Mouse (Mus musculus) liver, adult 2 months (tissue): Measurements from ENCODE around the gene Snrpb. TPM values are rescaled to one million over a fixed set of nuclear protein-coding genes. Genes with fewer than 3 reads are reported as not detected.

Experiments used
- DNase-seq: peaks from one replicate; pipeline ENCODE4 v3.0.0-alpha.2; 2011; ENCODE audit warnings: low read depth, low spot score; ENCODE audit errors: extremely low read depth
- H3K27ac ChIP-seq: fragments of 200-500 bp; replicated peaks from 2 replicates; pipeline ENCODE4 v1.5.1; 2012; ENCODE audit warnings: low read depth, mild to moderate bottlenecking, control low read depth, inconsistent platforms, low read length; ENCODE audit not compliant: insufficient read depth
- H3K27me3 ChIP-seq: fragments of 200-500 bp; 2 replicates; pipeline ENCODE4 v1.6.1; 2012; ENCODE audit warnings: mild to moderate bottlenecking, moderate library complexity, low read length, inconsistent platforms; ENCODE audit not compliant: control insufficient read depth, insufficient read depth
- H3K36me3 ChIP-seq: fragments of 200-500 bp; 2 replicates; pipeline ENCODE4 v1.6.1; 2012; ENCODE audit warnings: low read length, inconsistent platforms; ENCODE audit not compliant: control insufficient read depth, insufficient read depth
- H3K4me1 ChIP-seq: fragments of 200-500 bp; 2 replicates; pipeline ENCODE4 v1.6.1; 2011; ENCODE audit warnings: low read length; ENCODE audit not compliant: control insufficient read depth, insufficient read depth
- H3K4me3 ChIP-seq: fragments of 200-500 bp; 2 replicates; pipeline ENCODE4 v1.5.1; 2011; ENCODE audit warnings: low read depth, mild to moderate bottlenecking, control low read depth, low read length, moderate library complexity; ENCODE audit not compliant: insufficient read depth
- H3K79me2 ChIP-seq: fragments of 200-500 bp; 2 replicates; pipeline ENCODE4 v1.6.1; 2012; ENCODE audit warnings: inconsistent platforms, mild to moderate bottlenecking, low read length, moderate library complexity; ENCODE audit not compliant: control insufficient read depth, insufficient read depth
- H3K9ac ChIP-seq: fragments of 200-500 bp; 2 replicates; pipeline ENCODE4 v1.6.1; 2012; ENCODE audit warnings: low read depth, mild to moderate bottlenecking, control low read depth, inconsistent platforms, low read length
- CTCF ChIP-seq: fragments of 200-500 bp; IDR thresholded peaks from 2 replicates; pipeline ENCODE4 v1.5.1; 2011; ENCODE audit warnings: low read depth, low read length, control low read depth
- POLR2A ChIP-seq: fragments of 200-500 bp; IDR thresholded peaks from 2 replicates; pipeline ENCODE4 v1.6.1; 2011; ENCODE audit warnings: low read length, control low read depth; ENCODE audit not compliant: insufficient read depth; ENCODE audit errors: extremely low read depth
- whole genome bisulfite sequencing: fragments of 180-500 bp; shearing (Covaris S2); methylation state at CpG from one replicate; pipeline ENCODE4 v1.1.7; 2018; 5-methylcytosine and 5-hydroxymethylcytosine counted together
- polyA plus RNA-seq: library from polyadenylated mRNA; depleted of rRNA; stranded (reverse); fragments of >200 nt; gene quantifications from 2 replicates; pipeline ENCODE4 v1.2.3, GENCODE M21; 2012
- total RNA-seq: library from RNA; depleted of rRNA; stranded (reverse); fragments of >200 nt; gene quantifications from 2 replicates; pipeline ENCODE4 v1.2.3, GENCODE M21; 2014

Gene Snrpb
- total and polyA plus RNA-seq, 2 experiments = 53.6 to 209 TPM

- WGBS = 83% methylated on average over 3 of the region's 3 CpGs
- no peak overlapping the region for H3K27ac ChIP-seq
- peak; percentile 8 for DNase-seq
These were observed 24.0 kb downstream of the Snrpb start for GRCm38 (mm10) chr2:130155171-130155570.

DNA sequence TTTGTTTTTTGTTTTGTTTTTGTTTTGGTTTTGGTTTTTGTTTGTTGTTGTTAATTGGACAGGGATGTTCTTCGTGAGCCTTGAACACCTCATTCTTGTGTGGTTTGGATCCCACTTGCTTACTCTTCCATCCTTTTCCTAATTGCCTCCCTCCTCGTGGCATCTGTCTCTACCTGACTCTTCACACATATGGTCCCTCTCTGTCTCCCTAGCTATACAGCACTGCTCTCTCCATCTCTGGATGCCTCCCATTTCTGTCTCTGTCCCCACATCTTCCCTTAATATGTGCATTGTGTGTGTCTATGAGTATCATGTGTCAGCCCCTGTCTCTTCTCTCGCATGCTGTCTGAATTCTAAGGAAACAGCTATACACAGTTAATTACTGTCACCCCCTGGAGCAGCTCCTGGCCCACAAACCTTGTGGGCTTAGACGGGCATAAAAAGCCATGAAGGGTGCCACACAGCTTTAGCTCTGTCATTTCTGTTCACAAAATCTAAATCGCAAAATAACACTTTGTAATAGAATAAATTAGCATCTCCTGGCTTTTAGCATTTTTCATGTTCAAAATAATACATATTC lies 33.0 kb downstream of the Snrpb start:
- TF ChIP-seq POLR2A (no peak), CTCF (no peak)
- Histone ChIP-seq H3K27me3 (no peaks in the 10 kb centered on the region), H3K79me2 (no peaks in the 10 kb centered on the region), H3K4me3 (no peak overlapping the region), H3K27ac (no peak overlapping the region), H3K4me1 (no peaks in the 10 kb centered on the region), H3K9ac (no peak overlapping the region), H3K36me3 (no peaks in the 10 kb centered on the region)
- no peak for DNase-seq
- WGBS = 79% methylated on average over 5 of the region's 5 CpGs

More at GRCm38 (mm10) chr2:130155171-130155570, 24.0 kb downstream of the Snrpb start:
- Histone ChIP-seq H3K9ac (no peak overlapping the region), H3K4me1 (no peaks in the 10 kb centered on the region), H3K79me2 (no peaks in the 10 kb centered on the region), H3K4me3 (no peak overlapping the region), H3K27me3 (no peaks in the 10 kb centered on the region), H3K36me3 (no peaks in the 10 kb centered on the region)
- TF ChIP-seq CTCF = no peak
- no peak for TF ChIP-seq POLR2A

DNA sequence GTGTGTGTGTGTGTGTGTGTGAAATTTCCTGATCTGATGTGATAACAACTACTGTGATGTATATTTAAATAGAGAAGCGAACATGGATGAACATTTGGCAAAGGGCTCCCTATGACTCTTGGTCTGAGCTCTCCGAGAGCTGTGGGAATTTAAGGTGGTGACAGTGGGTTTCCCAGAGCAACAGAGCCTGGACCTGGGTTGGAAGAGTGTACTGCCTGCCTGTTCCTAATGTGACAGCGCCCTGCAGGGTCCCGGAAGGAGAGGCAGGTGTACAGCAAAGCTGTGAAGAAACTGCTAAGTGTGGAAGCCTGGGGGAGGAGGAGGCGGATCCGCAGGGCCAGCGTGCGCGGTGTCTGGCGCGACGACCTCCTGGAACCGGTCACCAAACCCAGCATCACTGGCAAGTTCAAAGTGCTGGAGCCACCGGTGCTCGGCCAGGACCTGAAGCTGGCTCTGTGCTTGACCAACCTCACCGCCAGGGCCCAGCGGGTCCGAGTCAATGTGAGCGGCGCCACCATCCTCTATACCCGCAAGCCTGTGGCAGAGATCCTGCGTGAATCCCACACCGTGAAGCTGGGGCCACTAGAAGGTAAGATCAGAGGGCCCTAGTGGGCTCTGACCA lies 34.4 kb downstream of the Snrpb start:
- no peak overlapping the region for H3K27ac ChIP-seq
- 81% methylated on average over 23 of the region's 23 CpGs for WGBS
- no peak for DNase-seq
- no peaks in the 10 kb centered on the region for H3K27me3 ChIP-seq
- H3K4me3 ChIP-seq = no peak overlapping the region
- no peaks in the 10 kb centered on the region for H3K36me3 ChIP-seq
- H3K4me1 ChIP-seq = no peaks in the 10 kb centered on the region
- no peak for TF ChIP-seq POLR2A
- no peak for TF ChIP-seq CTCF
- H3K79me2 ChIP-seq = no peaks in the 10 kb centered on the region
- no peak overlapping the region for H3K9ac ChIP-seq

DNA sequence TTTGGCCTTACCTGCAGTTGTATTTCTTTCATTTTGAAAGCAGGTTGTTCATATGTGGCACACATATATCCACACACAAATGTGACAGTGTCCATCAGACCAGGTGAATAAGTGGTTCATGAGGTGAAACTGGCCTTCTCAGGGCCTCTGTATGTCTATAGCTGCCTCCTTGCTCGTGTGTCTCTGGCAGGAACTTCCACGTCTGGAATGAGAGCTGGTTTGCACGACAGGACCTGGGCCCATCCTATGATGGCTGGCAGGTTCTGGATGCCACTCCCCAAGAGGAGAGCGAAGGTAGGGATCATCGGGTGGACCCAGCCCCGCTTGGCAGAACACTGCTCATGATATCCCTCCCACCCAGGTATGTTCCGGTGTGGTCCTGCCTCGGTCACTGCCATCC lies 36.2 kb downstream of the Snrpb start:
- Histone ChIP-seq H3K4me1 (no peaks in the 10 kb centered on the region), H3K36me3 (no peaks in the 10 kb centered on the region), H3K4me3 (no peak overlapping the region), H3K79me2 (no peaks in the 10 kb centered on the region), H3K27ac (no peak overlapping the region), H3K9ac (no peak overlapping the region), H3K27me3 (no peaks in the 10 kb centered on the region)
- TF ChIP-seq CTCF (no peak), POLR2A (no peak)
- 90% methylated on average over 8 of the region's 8 CpGs for WGBS
- DNase-seq = no peak

GRCm38 (mm10) chr2:130129687-130130086 lies 49.5 kb downstream of the Snrpb start:
- Histone ChIP-seq H3K9ac (no peak overlapping the region), H3K4me3 (no peak overlapping the region), H3K79me2 (no peaks in the 10 kb centered on the region), H3K4me1 (no peaks in the 10 kb centered on the region), H3K27me3 (no peaks in the 10 kb centered on the region), H3K36me3 (no peaks in the 10 kb centered on the region), H3K27ac (no peak overlapping the region)
- WGBS = 60% methylated on average over 1 of the region's 1 CpGs
- TF ChIP-seq CTCF = no peak
- peak; percentile 28 for DNase-seq

GRCm38 (mm10) chr2:130126073-130126472 lies 53.1 kb downstream of the Snrpb start:
- no peak overlapping the region for H3K9ac ChIP-seq
- no peaks in the 10 kb centered on the region for H3K36me3 ChIP-seq
- 63% methylated on average over 1 of the region's 1 CpGs for WGBS
- DNase-seq = no peak
- TF ChIP-seq POLR2A (no peak), CTCF (no peak)
- H3K4me3 ChIP-seq = no peak overlapping the region
- no peaks in the 10 kb centered on the region for H3K79me2 ChIP-seq
- H3K27ac ChIP-seq = no peak overlapping the region
- H3K4me1 ChIP-seq = no peaks in the 10 kb centered on the region
- H3K27me3 ChIP-seq = no peaks in the 10 kb centered on the region
